Mouse (Mus musculus) liver, embryonic 15.5 days (tissue): Measurements from ENCODE around the gene Rab11fip2. TPM values are rescaled to one million over a fixed set of nuclear protein-coding genes. Genes with fewer than 3 reads are reported as not detected.

Experiments
- ATAC-seq: fragments of 200-750 bp; cut with Nextera tagmentation; 2 replicates; pipeline ENCODE4 v1.8.0; 2017; ENCODE audit warnings: moderate number of reproducible peaks, mild to moderate bottlenecking, moderate library complexity; ENCODE audit not compliant: insufficient read depth
- H3K27ac ChIP-seq: fragments of 300-500 bp; sonication (generic); replicated peaks from 2 replicates; pipeline ENCODE4 v1.5.1; 2015; ENCODE audit warnings: mild to moderate bottlenecking, inconsistent platforms
- H3K27me3 ChIP-seq: fragments of 300-500 bp; sonication (generic); 2 replicates; pipeline ENCODE4 v1.6.1; 2015; ENCODE audit warnings: mild to moderate bottlenecking, inconsistent platforms
- H3K36me3 ChIP-seq: fragments of 300-500 bp; sonication (generic); replicated peaks from 2 replicates; pipeline ENCODE4 v1.6.1; 2015; ENCODE audit warnings: moderate library complexity, mild to moderate bottlenecking, inconsistent platforms
- H3K4me1 ChIP-seq: fragments of 300-500 bp; sonication (generic); replicated peaks from 2 replicates; pipeline ENCODE4 v1.6.1; 2015; ENCODE audit warnings: inconsistent platforms
- H3K4me2 ChIP-seq: fragments of 300-500 bp; sonication (generic); 2 replicates; pipeline ENCODE4 v1.6.1; 2015; ENCODE audit warnings: moderate library complexity, mild to moderate bottlenecking, inconsistent platforms
- H3K4me3 ChIP-seq: fragments of 300-500 bp; sonication (generic); replicated peaks from 2 replicates; pipeline ENCODE4 v1.5.1; 2015; ENCODE audit warnings: mild to moderate bottlenecking, inconsistent platforms
- H3K9ac ChIP-seq: fragments of 300-500 bp; sonication (generic); 2 replicates; pipeline ENCODE4 v1.6.1; 2015; ENCODE audit warnings: moderate library complexity, mild to moderate bottlenecking, inconsistent platforms
- H3K9me3 ChIP-seq: fragments of 300-500 bp; sonication (generic); replicated peaks from 2 replicates; pipeline ENCODE4 v1.6.1; 2016; ENCODE audit warnings: inconsistent platforms
- WGBS: fragments of 180-500 bp; shearing (Covaris S2); methylation state at CpG from one replicate; pipeline ENCODE4 v1.1.7; 2015; ENCODE audit warnings: mixed read lengths; ENCODE audit not compliant: insufficient replicate concordance; 5-methylcytosine and 5-hydroxymethylcytosine counted together
- polyA plus RNA-seq: library from polyadenylated mRNA; unstranded; fragments of >200 nt; fragmentation: Nextera tagmentation; extraction: Ambion mirVana; gene quantifications from 2 replicates; pipeline ENCODE4 v1.2.1, GENCODE M21; 2015

The Rab11fip2 gene
- polyA plus RNA-seq, 1 experiment from 2014 or later = 0.91 TPM

- 60% methylated on average over 3 of the region's 3 CpGs for WGBS
Measured at GRCm38 (mm10) chr19:59853061-59853460, 90.4 kb downstream of the Rab11fip2 start.

More at GRCm38 (mm10) chr19:59853061-59853460, 90.4 kb downstream of the Rab11fip2 start:
- no peaks in the 10 kb centered on the region for H3K9me3 ChIP-seq
- no peak for ATAC-seq
- no peaks in the 10 kb centered on the region for H3K4me1 ChIP-seq
- no peak overlapping the region for H3K4me2 ChIP-seq
- no peak overlapping the region for H3K4me3 ChIP-seq
- H3K27ac ChIP-seq = no peak overlapping the region
- H3K36me3 ChIP-seq = no peaks in the 10 kb centered on the region
- H3K9ac ChIP-seq = no peak overlapping the region
- H3K27me3 ChIP-seq = no peaks in the 10 kb centered on the region
